Mouse (Mus musculus) kidney, postnatal 4 days (tissue): ENCODE measurements at regions not wholly inside any gene's neighbourhood (a gene's known extent, or its start where the extent isn't known, plus 50 kb on each side); places are given as distances from the start of the nearest gene placed in this dataset.

ENCODE experiments used
- DNase-seq, 2 experiments: peaks; one replicate each; pipeline ENCODE4 v3.0.0; 2021; ENCODE audit warnings: mixed read lengths in 2 of 2

- DNase-seq, result no peak
These were observed 151.1 kb downstream of the Qrsl1 start for GRCm38 (mm10) chr10:43750401-43750800.

GRCm38 (mm10) chr10:43750854-43751253, 150.7 kb downstream of the Qrsl1 start:
- peak; percentile 29 to 41 for DNase-seq

- peak; percentile 92 to 95 for DNase-seq
These were observed 149.5 kb downstream of the Qrsl1 start for GRCm38 (mm10) chr10:43751881-43752675.

GRCm38 (mm10) chr10:43756881-43757565, 144.5 kb downstream of the Qrsl1 start:
- no peak for DNase-seq

- peak; percentile 49 to 64 for DNase-seq
These were observed 143.2 kb downstream of the Qrsl1 start for GRCm38 (mm10) chr10:43758124-43759025.

GRCm38 (mm10) chr10:43759186-43759905, 142.2 kb downstream of the Qrsl1 start:
- peak; percentile 49 to 67 for DNase-seq

GRCm38 (mm10) chr10:43759906-43760281, 141.7 kb downstream of the Qrsl1 start:
- DNase-seq, result no peak

- no peak for DNase-seq
These were observed 139.5 kb downstream of the Qrsl1 start for GRCm38 (mm10) chr10:43761979-43762570.

GRCm38 (mm10) chr10:43764581-43764980, 137.0 kb downstream of the Qrsl1 start:
- no peak for DNase-seq

GRCm38 (mm10) chr10:43765275-43765674, 136.3 kb downstream of the Qrsl1 start:
- no peak for DNase-seq

- DNase-seq, result no peak
These were observed 135.6 kb downstream of the Qrsl1 start for GRCm38 (mm10) chr10:43765829-43766486.

GRCm38 (mm10) chr10:43767961-43768726, 133.4 kb downstream of the Qrsl1 start:
- DNase-seq, result no peak

- DNase-seq, result no peak
These were observed 132.5 kb downstream of the Qrsl1 start for GRCm38 (mm10) chr10:43769026-43769425.

GRCm38 (mm10) chr10:43775807-43776206, 125.7 kb downstream of the Qrsl1 start:
- DNase-seq, result no peak

GRCm38 (mm10) chr10:43777612-43778600, 123.6 kb downstream of the Qrsl1 start:
- DNase-seq, result no peak

GRCm38 (mm10) chr10:43780571-43780970, 121.0 kb downstream of the Qrsl1 start:
- DNase-seq, result no peak

GRCm38 (mm10) chr10:43783304-43783703, 118.2 kb downstream of the Qrsl1 start:
- DNase-seq, result no peak

GRCm38 (mm10) chr10:43790780-43791179, 110.8 kb downstream of the Qrsl1 start:
- no peak for DNase-seq

GRCm38 (mm10) chr10:43791525-43792021, 110.0 kb downstream of the Qrsl1 start:
- DNase-seq, result no peak
